ENCODE assay signal across 17 mouse cellular contexts in the genomic region with DNA sequence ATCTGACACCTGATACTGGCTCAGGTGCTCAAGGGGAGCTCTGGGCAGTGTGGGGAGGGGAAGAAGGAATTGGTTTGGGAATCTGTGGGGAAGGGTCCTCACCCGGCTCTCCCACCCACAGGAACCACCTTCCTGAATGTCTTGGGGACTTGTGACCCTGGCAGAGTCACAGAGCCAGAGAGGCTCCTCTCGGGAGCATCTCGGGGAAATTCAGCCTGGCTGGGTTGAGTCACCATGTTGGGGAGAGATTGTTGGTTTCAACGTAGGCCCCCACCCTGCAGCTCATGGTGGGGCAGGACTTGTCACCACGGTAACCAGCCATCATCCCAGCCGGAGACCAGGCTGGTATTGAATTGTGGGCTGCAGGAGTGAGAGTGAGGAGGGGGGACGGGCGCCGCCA. TPM values are rescaled to one million over a fixed set of nuclear protein-coding genes. Genes with fewer than 3 reads are reported as not detected.
"Had no signal": no experiment of that assay in that cellular context is flagged by ENCODE, and none has a peak within 500 bp of the region (broad histone marks: within the 10 kb centered on the region; RNA-seq: fewer than 3 reads in every experiment).

No protein-coding gene starts in this region.

- H3K36me3 ChIP-seq: limb, embryonic 12.5 days; neural tube, embryonic 13.5 days had no signal

- H3K4me3 ChIP-seq: layer of hippocampus, adult 2 months; limb, embryonic 12.5 days; neural tube, embryonic 13.5 days had no signal

- DNase-seq: kidney, postnatal 4 days; lung, adult 18-20 months; right cerebral cortex, adult 18-20 months; right cerebral cortex, postnatal 25 days; thymus, postnatal 36 days had no signal

- H3K9me3 ChIP-seq: limb, embryonic 12.5 days; neural tube, embryonic 13.5 days had no signal

- H3K4me2 ChIP-seq: limb, embryonic 12.5 days; neural tube, embryonic 13.5 days had no signal

- ATAC-seq: midbrain, embryonic 16.5 days had no signal

- H3K9ac ChIP-seq: limb, embryonic 12.5 days; liver, embryonic 14.5 days; neural tube, embryonic 13.5 days had no signal

- H3K27ac ChIP-seq: kidney, postnatal 0 days; layer of hippocampus, adult 2 months; limb, embryonic 12.5 days; liver, embryonic 14.5 days; neural tube, embryonic 13.5 days had no signal

RNA-seq across cellular contexts. Expression of gene Onecut3, which starts 10.1 kb away (rescaled TPM):
- total RNA-seq: layer of hippocampus, adult 2 months; left cerebral cortex, postnatal 36 days; liver, adult 2 months; megakaryocyte-erythroid progenitor cell, adult 5-6 weeks had no signal
- polyA plus RNA-seq: kidney, postnatal 0 days; limb, embryonic 12.5 days; liver, adult 2 months; lung, embryonic 16.5 days; thymus, postnatal 0 days had no signal

RNA-seq across cellular contexts. Expression of gene Atp8b3, which starts 34.2 kb away (rescaled TPM):
- total RNA-seq: liver, adult 2 months; megakaryocyte-erythroid progenitor cell, adult 5-6 weeks had no signal
- polyA plus RNA-seq: liver, adult 2 months; small intestine, adult 2 months; thymus, postnatal 0 days had no signal
